Mouse (Mus musculus): ENCODE data around the gene Toporsl.

DNA sequence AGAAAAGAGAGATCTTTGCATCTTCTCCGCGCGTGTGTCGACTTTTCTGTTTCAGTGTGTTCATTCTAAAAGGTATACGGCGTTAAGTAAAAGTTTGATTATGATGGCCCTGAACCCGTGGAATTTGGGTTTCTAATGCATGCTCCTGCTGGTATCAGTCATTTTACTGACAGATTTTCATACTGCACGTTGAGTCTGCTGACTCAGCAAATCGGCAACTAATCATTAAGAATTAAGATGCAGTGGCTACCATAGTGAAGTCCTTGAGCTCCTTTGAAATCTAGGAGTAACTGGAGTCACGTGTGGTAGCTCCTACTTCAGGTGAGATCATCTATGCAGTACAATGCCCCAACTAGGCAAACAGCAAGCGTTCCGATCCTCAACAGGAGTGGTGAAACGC lies 1.4 kb upstream of the Toporsl start:
- TF ChIP-seq GATA1 (IDR thresholded peaks at IDR 0.05; ENCODE audit: borderline replicate concordance, low read length): no peak
- no peak for TF ChIP-seq FLI1 (IDR thresholded peaks at IDR 0.05; ENCODE audit: low read length)

All from megakaryocyte, embryonic 14.5 days (primary cell).